Mouse (Mus musculus) adrenal gland, postnatal 4 days (tissue): ENCODE measurements at regions not wholly inside any gene's neighbourhood (a gene's known extent, or its start where the extent isn't known, plus 50 kb on each side); places are given as distances from the start of the nearest gene placed in this dataset.

ENCODE experiments used
- DNase-seq, 2 experiments: peaks; one replicate each; pipeline ENCODE4 v3.0.0; 2021 to 2022; ENCODE audit warnings: low spot score in 2 of 2, mixed read lengths in 2 of 2

DNA sequence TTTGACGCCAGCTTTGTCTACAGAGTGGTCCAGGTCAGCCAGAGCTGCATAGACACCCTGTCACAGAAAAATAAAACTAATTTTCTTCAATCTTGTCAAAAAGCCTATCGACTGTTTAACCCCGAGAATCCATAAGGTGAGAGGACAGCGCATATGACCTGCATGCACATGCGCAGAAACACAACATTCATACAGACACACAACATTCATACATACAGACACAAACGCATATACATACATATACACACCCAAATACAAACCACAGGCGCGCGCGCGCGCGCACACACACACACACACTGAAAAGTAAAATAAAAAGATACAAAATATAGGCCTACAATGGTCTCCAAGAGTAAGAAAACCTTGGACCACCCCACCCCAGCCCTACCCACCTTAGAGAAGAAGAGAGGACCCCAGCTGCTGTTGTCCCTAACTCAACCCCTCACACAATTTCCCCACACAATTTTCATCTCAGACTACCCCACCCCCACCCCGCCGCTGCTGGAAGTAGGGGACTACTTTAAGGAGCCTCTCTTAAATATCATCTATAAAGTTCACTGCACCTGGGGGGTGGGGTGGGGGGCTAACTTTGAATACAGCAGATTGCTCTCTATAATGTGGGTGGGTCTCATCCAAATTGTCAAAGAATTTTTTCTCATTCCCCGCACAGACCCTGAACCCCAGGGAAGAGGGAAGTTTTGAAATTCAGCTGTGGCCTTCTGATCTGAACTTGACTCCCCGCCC lies 52.2 kb upstream of the Chd2 start:
- no peak for DNase-seq

GRCm38 (mm10) chr7:73592857-73593256 lies 51.2 kb upstream of the Chd2 start:
- no peak for DNase-seq
